In the genomic region with DNA sequence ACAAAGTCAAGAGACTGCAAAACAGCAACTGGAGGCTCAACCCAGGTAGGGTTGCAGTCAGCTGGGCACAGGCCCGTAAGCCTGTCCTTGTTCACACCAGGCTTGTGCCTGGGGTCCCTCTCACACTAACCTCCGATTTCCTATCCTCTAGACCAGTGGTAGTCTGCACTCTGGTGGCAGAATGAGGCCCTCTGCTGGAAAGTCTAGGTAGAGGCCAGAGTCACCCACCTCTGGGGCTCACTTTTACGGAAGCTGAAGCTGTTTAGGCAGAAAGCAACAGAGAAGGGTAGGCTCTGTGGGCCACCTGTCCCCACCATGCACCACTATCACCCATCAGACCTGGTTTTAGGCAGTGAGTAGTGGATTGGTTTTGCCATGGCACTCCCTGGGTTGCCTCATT, we compare ENCODE assay signal across 10 mouse cellular contexts.
DNase-seq lines count a peak whose midpoint lies in the region; ATAC-seq and TF ChIP-seq lines count a peak whose summit lies in the region.
"Had no signal": no experiment of that assay in that cellular context is flagged by ENCODE, and none has a peak within 500 bp of the region (broad histone marks: within the 10 kb centered on the region; RNA-seq: fewer than 3 reads in every experiment).

No protein-coding gene starts in this region.

- H3K9me3 ChIP-seq in midbrain, embryonic 11.5 days (ENCODE audit: control insufficient read depth, low read length), result no peaks in the 10 kb centered on the region
- 0 out of 2 replicates have a peak, but pooled peaks cover 7% of the 10 kb centered on the region for H3K9me3 ChIP-seq in midbrain, embryonic 10.5 days (replicated peaks)
- H3K9me3 ChIP-seq in hindbrain, embryonic 12.5 days (replicated peaks), result peaks cover 3% of the 10 kb centered on the region; the same call in 1 of the 2 replicates

- no peak overlapping the region for H3K4me2 ChIP-seq in midbrain, embryonic 11.5 days
- no peak overlapping the region for H3K4me2 ChIP-seq in hindbrain, embryonic 12.5 days (replicated peaks)

- peaks cover 15% of the 10 kb centered on the region for H3K36me3 ChIP-seq in midbrain, embryonic 11.5 days (ENCODE audit: control insufficient read depth, insufficient read depth, low read length)
- peaks cover 85% of the 10 kb centered on the region for H3K36me3 ChIP-seq in midbrain, embryonic 10.5 days
- peaks cover 79% of the 10 kb centered on the region for H3K36me3 ChIP-seq in hindbrain, embryonic 12.5 days

- no peak for ATAC-seq in midbrain, embryonic 11.5 days (ENCODE audit: low FRiP score)
- ATAC-seq in hindbrain, embryonic 12.5 days (ENCODE audit: low FRiP score), result no peak; the same call in 1 of the 2 replicates
- ATAC-seq: forebrain, embryonic 14.5 days had no signal

- H3K27me3 ChIP-seq in midbrain, embryonic 11.5 days (ENCODE audit: control insufficient read depth, insufficient read depth, low read length), result no peaks in the 10 kb centered on the region
- no peaks in the 10 kb centered on the region for H3K27me3 ChIP-seq in midbrain, embryonic 10.5 days (ENCODE audit: low read depth, poor library complexity, severe bottlenecking)
- no peaks in the 10 kb centered on the region for H3K27me3 ChIP-seq in hindbrain, embryonic 12.5 days

- TF ChIP-seq POLR2A in cortical plate, adult 2 months (IDR thresholded peaks at IDR 0.05; ENCODE audit: extremely low read depth, insufficient read depth, low read length), result no peak

- peak; percentile 17 for DNase-seq in gastrocnemius, postnatal 14 days
- no peak for DNase-seq in gastrocnemius, postnatal 4 days (ENCODE audit: low spot score in 2 of 2)
- peak; percentile 84 for DNase-seq in midbrain, embryonic 11.5 days (ENCODE audit: low spot score, missing footprints)
- no peak for DNase-seq in midbrain, embryonic 10.5 days (ENCODE audit: low spot score)
- peak; percentile 25 for DNase-seq in thymus, postnatal 14 days
- DNase-seq in testis, postnatal 14 days (ENCODE audit: low spot score), result no peak
- DNase-seq: adrenal gland, postnatal 10 days had no signal

- no peaks in the 10 kb centered on the region for H3K4me1 ChIP-seq in midbrain, embryonic 11.5 days (ENCODE audit: control insufficient read depth, insufficient read depth, low read length)
- H3K4me1 ChIP-seq in midbrain, embryonic 10.5 days, result peaks cover 23% of the 10 kb centered on the region
- H3K4me1 ChIP-seq in cortical plate, adult 2 months (ENCODE audit: control insufficient read depth, insufficient read depth, low read length), result peaks cover 11% of the 10 kb centered on the region
- no peaks in the 10 kb centered on the region for H3K4me1 ChIP-seq in hindbrain, embryonic 12.5 days

- no peak overlapping the region for H3K9ac ChIP-seq in midbrain, embryonic 11.5 days (ENCODE audit: low read length)
- no peak overlapping the region for H3K9ac ChIP-seq in hindbrain, embryonic 12.5 days

- intact Hi-C loops in gastrocnemius, postnatal 14 days (cut with DNase I; ENCODE audit: low total_unique reads), result loop anchor here (5.0 kb wide), 1 partner anchor 229 kb away; no protein-coding TSS in a partner anchor

- TF ChIP-seq CTCF in cortical plate, adult 2 months (IDR thresholded peaks at IDR 0.05; ENCODE audit: extremely low read depth, insufficient read depth, low read length), result peak; percentile 27; the same call in 1 of the 2 replicates

- no peak overlapping the region for H3K4me3 ChIP-seq in midbrain, embryonic 11.5 days (ENCODE audit: low read depth, low read length)
- no peak overlapping the region for H3K4me3 ChIP-seq in midbrain, embryonic 10.5 days
- H3K4me3 ChIP-seq in cortical plate, adult 2 months (ENCODE audit: insufficient read depth, low read length), result no peak overlapping the region
- no peak overlapping the region for H3K4me3 ChIP-seq in hindbrain, embryonic 12.5 days

- H3K27ac ChIP-seq in midbrain, embryonic 11.5 days (ENCODE audit: low read depth, low read length), result no peak overlapping the region
- no peak overlapping the region for H3K27ac ChIP-seq in midbrain, embryonic 10.5 days (replicated peaks)
- no peak overlapping the region for H3K27ac ChIP-seq in cortical plate, adult 2 months (ENCODE audit: insufficient read depth, low read length)
- H3K27ac ChIP-seq in hindbrain, embryonic 12.5 days, result no peak overlapping the region

- 68% methylated on average over 3 of the region's 3 CpGs for WGBS in midbrain, embryonic 11.5 days
- WGBS in midbrain, embryonic 10.5 days, result 79% methylated on average over 3 of the region's 3 CpGs
- WGBS in hindbrain, embryonic 12.5 days, result 66% methylated on average over 3 of the region's 3 CpGs

Comparison
In these comparisons a context has a peak if more than half of its experiments do, and no peak if none do; other contexts are left out.
1. DNase-seq: peak in gastrocnemius, postnatal 14 days (single experiment), midbrain, embryonic 11.5 days (single experiment) and thymus, postnatal 14 days (single experiment); none in gastrocnemius, postnatal 4 days (0 of 2), midbrain, embryonic 10.5 days (single experiment) and testis, postnatal 14 days (single experiment).